Mouse (Mus musculus) c-Kit-negative CD71-positive TER-119-positive erythroid progenitor cells, embryonic 14.5 days (primary cell): ENCODE measurements around the gene Ctnnd1.

ENCODE experiments used
- DNase-seq: peaks from one replicate; pipeline ENCODE4 v3.0.0-alpha.2; 2013; ENCODE audit warnings: low read depth, low spot score

The Ctnnd1 gene

DNA sequence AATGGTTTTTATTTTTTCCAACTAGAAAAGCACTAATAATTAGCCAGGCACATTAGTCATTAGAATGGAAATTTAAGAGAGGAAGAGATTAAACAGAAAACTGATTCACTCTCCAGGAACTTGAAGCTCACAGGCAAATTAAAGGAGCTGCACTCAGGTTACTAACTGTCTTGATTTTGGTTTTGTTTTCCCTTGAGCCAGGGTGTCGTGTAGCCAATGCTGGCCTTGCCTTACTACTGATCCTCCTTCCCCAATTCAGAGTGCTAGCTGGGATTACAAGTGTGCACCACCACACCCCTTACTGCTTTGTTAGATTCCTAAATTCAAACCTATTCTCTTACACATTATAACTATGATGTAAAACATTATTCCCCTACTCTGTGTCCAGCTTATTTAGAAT lies 42.7 kb downstream of the Ctnnd1 start:
- no peak for DNase-seq

GRCm38 (mm10) chr2:84600977-84601376 lies 49.6 kb downstream of the Ctnnd1 start:
- DNase-seq, result no peak

- DNase-seq, result no peak
Observed at GRCm38 (mm10) chr2:84599270-84599888, 51.2 kb downstream of the Ctnnd1 start.

GRCm38 (mm10) chr2:84597123-84597522 lies 53.4 kb downstream of the Ctnnd1 start:
- DNase-seq, result no peak

- no peak for DNase-seq
Observed at GRCm38 (mm10) chr2:84592801-84593200, 57.8 kb downstream of the Ctnnd1 start.

GRCm38 (mm10) chr2:84585700-84586099 lies 64.9 kb downstream of the Ctnnd1 start:
- no peak for DNase-seq

DNA sequence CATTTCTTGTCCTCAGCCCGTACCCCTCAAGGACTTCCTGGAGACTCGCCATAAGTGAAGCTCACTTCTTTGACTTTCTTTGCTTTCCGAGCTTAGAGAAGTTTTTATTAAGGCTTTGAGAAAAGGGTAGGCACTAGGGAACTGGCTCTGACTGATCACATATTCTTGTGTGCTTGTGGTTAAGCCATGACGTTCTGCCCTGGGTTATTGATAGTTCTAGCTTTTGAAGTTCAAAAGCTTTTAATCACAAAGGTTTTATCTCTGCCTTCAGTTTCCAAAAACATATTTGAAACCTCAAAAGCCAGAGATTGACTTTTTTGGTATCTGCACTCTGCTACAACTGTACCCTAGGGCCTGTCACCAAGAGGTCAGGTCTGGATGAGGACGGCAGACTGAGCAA lies 68.3 kb downstream of the Ctnnd1 start:
- DNase-seq, result no peak

- peak; percentile 29 for DNase-seq
Observed at GRCm38 (mm10) chr2:84581208-84581607, 69.4 kb downstream of the Ctnnd1 start.

DNA sequence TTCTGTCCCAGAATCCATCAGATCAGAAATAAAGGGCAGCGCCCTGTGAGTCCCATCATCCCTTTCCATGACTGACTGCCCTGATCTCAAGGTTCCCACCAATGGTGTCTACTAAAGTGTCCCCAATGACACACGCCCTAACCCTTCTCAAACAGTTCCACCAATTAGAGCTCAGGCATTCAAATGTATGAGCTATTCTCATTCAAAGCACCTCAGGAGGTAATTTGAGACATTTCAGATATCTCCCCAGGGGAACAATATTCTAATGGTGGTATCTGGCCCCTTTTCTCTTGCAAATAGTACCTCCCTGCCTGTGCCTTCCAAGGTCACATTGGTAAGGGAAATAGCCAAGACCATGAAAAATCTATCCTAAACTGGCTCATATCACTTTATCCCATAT lies 71.3 kb downstream of the Ctnnd1 start:
- no peak for DNase-seq

GRCm38 (mm10) chr2:84574130-84574529 lies 76.4 kb downstream of the Ctnnd1 start:
- no peak for DNase-seq

DNA sequence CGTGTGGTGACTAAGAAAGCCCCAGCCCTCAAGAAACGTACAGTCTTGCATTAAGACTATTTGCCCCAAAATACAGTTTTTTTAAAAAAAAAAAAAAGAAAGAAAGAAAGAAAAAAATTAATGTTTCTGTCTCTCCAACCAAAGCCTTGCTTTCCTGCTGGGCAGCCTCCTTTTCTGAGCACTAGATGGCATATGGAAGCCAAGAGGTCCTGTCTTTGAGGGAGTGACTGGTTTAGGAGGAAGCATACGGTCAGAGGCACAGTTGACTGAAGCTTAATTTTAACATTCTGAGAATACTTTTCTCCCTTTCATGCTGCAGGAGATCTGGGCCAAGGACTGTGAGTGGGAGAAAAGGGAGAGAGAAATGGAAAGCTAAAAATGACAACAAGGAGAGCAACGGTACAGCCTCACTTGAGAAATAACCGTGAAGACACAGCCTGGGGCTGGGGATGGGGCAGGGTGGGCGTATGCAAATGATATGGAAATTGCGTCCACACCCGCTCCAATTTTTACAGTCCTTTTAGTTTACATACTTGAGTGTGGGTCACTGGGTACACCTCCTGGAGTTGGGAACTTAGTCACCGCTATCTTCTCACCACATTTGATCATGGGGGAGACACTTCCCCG lies 93.6 kb downstream of the Ctnnd1 start:
- no peak for DNase-seq

GRCm38 (mm10) chr2:84551390-84552100 lies 99.0 kb downstream of the Ctnnd1 start:
- DNase-seq, result no peak
